Mouse (Mus musculus) forebrain, postnatal 0 days (tissue): Measurements from ENCODE around the gene Jkamp. TPM values are rescaled to one million over a fixed set of nuclear protein-coding genes. Genes with fewer than 3 reads are reported as not detected.
A peak's percentile ranks its signal among the peaks of the same experiment; 100 is the strongest.
"Not testable (repeated sequence)": the region's sequence is repeated elsewhere in the genome, so short reads cannot be mapped to it uniquely, and the experiment has no call there.

Source experiments
- ATAC-seq: fragments of 200-750 bp; cut with Nextera tagmentation; 2 replicates; pipeline ENCODE4 v1.8.0; 2017; ENCODE audit warnings: mild to moderate bottlenecking, moderate library complexity
- DNase-seq: peaks from one replicate; pipeline ENCODE4 v3.0.0-alpha.2; 2015
- H3K27ac ChIP-seq: fragments of 300-500 bp; sonication (generic); 2 replicates; pipeline ENCODE4 v1.5.1; 2014; ENCODE audit warnings: low read depth, mild to moderate bottlenecking, antibody characterized with exemption, low read length, moderate library complexity, mixed read lengths
- H3K27me3 ChIP-seq: fragments of 300-500 bp; sonication (generic); 2 replicates; pipeline ENCODE4 v1.6.1; 2014; ENCODE audit warnings: mild to moderate bottlenecking, low read length, mixed read lengths; ENCODE audit not compliant: insufficient read depth
- H3K36me3 ChIP-seq: fragments of 300-500 bp; sonication (generic); 2 replicates; pipeline ENCODE4 v1.6.1; 2014; ENCODE audit warnings: mild to moderate bottlenecking, moderate library complexity; ENCODE audit not compliant: insufficient read depth
- H3K4me1 ChIP-seq: fragments of 300-500 bp; sonication (generic); 2 replicates; pipeline ENCODE4 v1.6.1; 2014; ENCODE audit warnings: antibody characterized with exemption; ENCODE audit not compliant: insufficient read depth
- H3K4me2 ChIP-seq: fragments of 300-500 bp; sonication (generic); 2 replicates; pipeline ENCODE4 v1.6.1; 2014; ENCODE audit warnings: low read depth, mild to moderate bottlenecking, moderate library complexity
- H3K4me3 ChIP-seq: fragments of 300-500 bp; sonication (generic); 2 replicates; pipeline ENCODE4 v1.5.1; 2014; ENCODE audit warnings: low read depth, low read length, mixed read lengths
- H3K9ac ChIP-seq: fragments of 300-500 bp; sonication (generic); 2 replicates; pipeline ENCODE4 v1.6.1; 2014; ENCODE audit warnings: mild to moderate bottlenecking
- H3K9me3 ChIP-seq: fragments of 300-500 bp; sonication (generic); 2 replicates; pipeline ENCODE4 v1.6.1; 2016; ENCODE audit warnings: low read length
- CTCF ChIP-seq: sonication (generic); IDR thresholded peaks from 2 replicates; pipeline ENCODE4 v1.5.1; 2016; ENCODE audit warnings: antibody characterized with exemption, control low read depth, low read depth
- WGBS: fragments of 180-500 bp; shearing (Covaris S2); extraction: QIAGEN DNeasy Blood & Tissue Kit; methylation state at CpG from one replicate; pipeline ENCODE4 v1.1.7; 2014; 5-methylcytosine and 5-hydroxymethylcytosine counted together
- polyA plus RNA-seq: library from polyadenylated mRNA; unstranded; fragments of >200 nt; fragmentation: Nextera tagmentation; extraction: Ambion mirVana; gene quantifications from 2 replicates; pipeline ENCODE4 v1.2.1, GENCODE M21; 2015
- total RNA-seq: library from RNA; depleted of rRNA; stranded (reverse); fragments of >200 nt; gene quantifications from 2 replicates; pipeline ENCODE4 v1.2.3, GENCODE M21; 2014; rRNA removed

The Jkamp gene
- 78.3 and 83.9 TPM in 2 replicates for total RNA-seq
- 87.8 and 117 TPM in 2 replicates for polyA plus RNA-seq

GRCm38 (mm10) chr12:72085329-72086165, at the start of gene Jkamp, which contains the start of gene L3hypdh:
TSS of gene Jkamp (plus strand) at chr12:72085589.
TSS of gene L3hypdh (minus strand) at chr12:72085439.
- peak; percentile 99 for DNase-seq
- peak; percentile 46 for TF ChIP-seq CTCF
- Histone ChIP-seq H3K36me3 (peaks cover 7% of the 10 kb centered on the region), H3K27ac (peak within 1 kb of the TSS; percentile 93), H3K4me2 (peak within 1 kb of the TSS; percentile 77), H3K9ac (peak within 1 kb of the TSS; percentile 86), H3K27me3 (no peaks in the 10 kb centered on the region), H3K4me3 (peak within 1 kb of the TSS; percentile 68), H3K9me3 (no peaks in the 10 kb centered on the region), H3K4me1 (peaks cover 12% of the 10 kb centered on the region; the same call in 1 of the 2 replicates)
- ATAC-seq = peak; percentile 94
- WGBS = 2% methylated on average over 59 of the region's 60 CpGs

DNA sequence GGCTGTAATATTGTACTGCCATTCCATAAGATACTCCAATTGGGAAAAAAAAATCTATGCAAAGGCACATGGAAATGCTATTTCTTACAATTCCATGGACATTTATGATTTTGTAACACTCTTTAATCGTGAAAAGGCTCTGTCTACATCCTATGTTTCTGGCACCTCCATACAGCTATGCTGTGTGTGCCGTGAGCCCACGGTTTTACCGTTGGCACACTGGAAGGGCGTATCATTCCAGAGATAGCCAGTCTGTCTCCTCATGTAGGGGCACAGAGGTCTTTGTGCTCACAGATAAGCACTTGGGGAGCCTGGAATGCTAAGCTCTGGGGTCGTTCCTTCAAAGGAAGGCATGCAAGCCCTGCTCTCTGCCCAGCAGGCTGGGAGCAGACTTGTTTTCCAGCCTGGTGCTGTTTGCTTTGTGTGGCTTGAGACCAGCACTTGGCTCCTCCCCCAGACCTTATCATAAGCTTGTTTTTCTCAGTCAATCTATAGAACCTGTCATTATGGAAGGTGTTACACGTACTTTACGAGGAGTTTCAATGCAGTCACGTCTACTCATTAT, 49.2 kb upstream of the Jkamp start:
- Histone ChIP-seq H3K9me3 (no peaks in the 10 kb centered on the region), H3K27ac (no peak overlapping the region), H3K9ac (no peak overlapping the region), H3K4me2 (no peak overlapping the region), H3K4me3 (no peak overlapping the region), H3K27me3 (no peaks in the 10 kb centered on the region), H3K36me3 (no peaks in the 10 kb centered on the region), H3K4me1 (no peaks in the 10 kb centered on the region)
- TF ChIP-seq CTCF = no peak
- no peak for DNase-seq
- ATAC-seq = no peak
- WGBS = 64% methylated on average over 9 of the region's 9 CpGs

- no peak overlapping the region for H3K9ac ChIP-seq
- H3K4me3 ChIP-seq = no peak overlapping the region
- no peaks in the 10 kb centered on the region for H3K9me3 ChIP-seq
- ATAC-seq (no peak), DNase-seq (no peak)
- H3K36me3 ChIP-seq = no peaks in the 10 kb centered on the region
- H3K27ac ChIP-seq = no peak overlapping the region
- no peak overlapping the region for H3K4me2 ChIP-seq
- WGBS = 91% methylated on average over 6 of the region's 6 CpGs
- H3K27me3 ChIP-seq = no peaks in the 10 kb centered on the region
- no peak for TF ChIP-seq CTCF
- H3K4me1 ChIP-seq = no peaks in the 10 kb centered on the region
These were observed 48.3 kb upstream of the Jkamp start for GRCm38 (mm10) chr12:72037049-72037448.

DNA sequence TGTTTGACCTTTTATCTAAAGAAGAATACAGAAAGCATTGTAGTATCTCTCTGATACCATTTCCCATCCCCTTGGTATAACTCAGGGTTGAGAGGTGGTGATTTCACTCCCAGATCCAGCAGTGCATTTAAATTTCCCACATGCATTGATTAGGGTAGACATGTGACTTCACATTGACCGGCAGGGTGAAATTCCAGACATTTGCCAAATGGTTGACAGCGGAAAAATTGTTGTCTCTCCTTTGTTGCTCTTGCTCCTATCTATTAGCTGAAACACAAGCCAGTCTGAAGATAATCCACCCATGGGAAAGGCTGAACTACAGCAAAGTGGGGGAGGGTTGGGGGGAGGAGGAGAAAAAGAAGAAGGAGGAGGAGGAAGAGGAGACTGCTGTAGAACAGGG, 46.5 kb upstream of the Jkamp start:
- ATAC-seq (no peak), DNase-seq (no peak)
- H3K9ac ChIP-seq = no peak overlapping the region
- no peaks in the 10 kb centered on the region for H3K36me3 ChIP-seq
- no peak overlapping the region for H3K27ac ChIP-seq
- H3K9me3 ChIP-seq = no peaks in the 10 kb centered on the region
- no peaks in the 10 kb centered on the region for H3K4me1 ChIP-seq
- H3K4me3 ChIP-seq = no peak overlapping the region
- H3K4me2 ChIP-seq = no peak overlapping the region
- TF ChIP-seq CTCF = no peak
- no peaks in the 10 kb centered on the region for H3K27me3 ChIP-seq
- 75% methylated on average over 2 of the region's 2 CpGs for WGBS

GRCm38 (mm10) chr12:72039501-72039900, 45.9 kb upstream of the Jkamp start:
- Histone ChIP-seq H3K27ac (no peak overlapping the region), H3K4me2 (no peak overlapping the region), H3K4me1 (no peaks in the 10 kb centered on the region), H3K9ac (no peak overlapping the region), H3K9me3 (no peaks in the 10 kb centered on the region), H3K36me3 (no peaks in the 10 kb centered on the region), H3K27me3 (no peaks in the 10 kb centered on the region), H3K4me3 (no peak overlapping the region)
- no peak for ATAC-seq
- no peak for DNase-seq
- 82% methylated on average over 8 of the region's 8 CpGs for WGBS
- no peak for TF ChIP-seq CTCF

- Histone ChIP-seq H3K9me3 (no peaks in the 10 kb centered on the region), H3K36me3 (no peaks in the 10 kb centered on the region), H3K9ac (no peak overlapping the region), H3K4me3 (no peak overlapping the region), H3K4me1 (no peaks in the 10 kb centered on the region), H3K27me3 (no peaks in the 10 kb centered on the region), H3K27ac (no peak overlapping the region), H3K4me2 (no peak overlapping the region)
- DNase-seq (no peak), ATAC-seq (no peak)
- 97% methylated on average over 3 of the region's 3 CpGs for WGBS
- TF ChIP-seq CTCF = no peak
These were observed 44.2 kb upstream of the Jkamp start for GRCm38 (mm10) chr12:72041238-72041637.

- no peaks in the 10 kb centered on the region for H3K27me3 ChIP-seq
- 2% methylated on average over 2 of the region's 2 CpGs for WGBS
These were observed 37.9 kb upstream of the Jkamp start for GRCm38 (mm10) chr12:72047513-72047912.

GRCm38 (mm10) chr12:72050156-72050555, 35.2 kb upstream of the Jkamp start:
- H3K27me3 ChIP-seq, H3K9me3 ChIP-seq, H3K4me3 ChIP-seq, ATAC-seq, H3K4me1 ChIP-seq, H3K9ac ChIP-seq, H3K4me2 ChIP-seq, DNase-seq, H3K36me3 ChIP-seq, H3K27ac ChIP-seq: not testable (repeated sequence)
- 98% methylated on average over 5 of the region's 5 CpGs for WGBS

More at GRCm38 (mm10) chr12:72047513-72047912, 37.9 kb upstream of the Jkamp start:
- Histone ChIP-seq H3K4me1 (no peaks in the 10 kb centered on the region), H3K9me3 (no peaks in the 10 kb centered on the region), H3K9ac (no peak overlapping the region), H3K4me3 (no peak overlapping the region), H3K36me3 (no peaks in the 10 kb centered on the region), H3K4me2 (no peak overlapping the region), H3K27ac (no peak overlapping the region)
- DNase-seq (peak; percentile 53), ATAC-seq (no peak; the same call in 1 of the 2 replicates)
- TF ChIP-seq CTCF = peak; percentile 79
